Mouse (Mus musculus) heart, adult 8-10 months (tissue): ENCODE results near the gene Ifitm3. TPM values are rescaled to one million over a fixed set of nuclear protein-coding genes. Genes with fewer than 3 reads are reported as not detected.
"Not testable (repeated sequence)": the region's sequence is repeated elsewhere in the genome, so short reads cannot be mapped to it uniquely, and the experiment has no call there.

ENCODE experiments used
- DNase-seq: peaks from one replicate; pipeline ENCODE4 v3.0.0; 2022; ENCODE audit warnings: low spot score
- total RNA-seq, 4 experiments: library from RNA; stranded (reverse); gene quantifications; 2 replicates each; pipeline ENCODE4 v1.2.4; 2022

Ifitm3 gene
- total RNA-seq, 4 experiments from 2014 or later: 83.5 to 104 (median 88.4) TPM

- not testable (repeated sequence) for DNase-seq
Observed at GRCm38 (mm10) chr7:141036624-141037023, 26.1 kb upstream of the Ifitm3 start.

DNA sequence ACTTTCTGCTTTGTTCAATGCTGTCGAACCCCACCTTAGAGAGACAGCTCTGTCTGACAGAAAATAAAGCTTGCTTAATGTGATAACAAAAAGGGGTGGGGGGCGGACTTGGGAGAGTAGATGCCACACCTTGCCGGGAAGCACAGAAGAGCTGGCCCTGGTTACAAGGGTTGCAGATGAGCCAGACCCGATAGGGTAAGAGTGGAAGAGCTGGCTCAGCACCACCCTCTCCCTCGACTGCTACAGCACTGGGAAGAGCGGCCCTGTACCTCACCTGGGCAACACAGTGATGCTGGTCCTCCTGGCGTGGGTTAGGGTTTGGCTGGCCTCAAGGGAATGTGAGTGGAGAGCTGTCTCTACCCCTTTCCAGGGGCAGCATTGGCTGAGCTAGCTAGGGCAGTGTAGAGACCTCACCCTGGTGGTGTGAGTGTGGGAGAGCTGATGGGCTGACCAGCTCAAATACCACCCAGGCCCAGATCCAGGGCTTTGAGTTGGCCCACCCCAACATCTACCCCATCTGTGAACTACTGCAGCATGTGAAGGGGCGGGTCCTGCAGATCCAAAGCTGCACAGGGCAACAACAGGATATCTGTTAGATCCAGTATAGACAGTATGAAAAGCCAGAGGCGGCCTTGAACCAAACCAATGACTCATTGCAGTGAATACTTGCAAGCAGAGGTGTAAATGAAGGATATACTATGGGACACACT, 22.0 kb upstream of the Ifitm3 start:
- DNase-seq: no peak

- DNase-seq: no peak
Observed at GRCm38 (mm10) chr7:141030390-141030789, 19.8 kb upstream of the Ifitm3 start.

GRCm38 (mm10) chr7:141028831-141029230, 18.3 kb upstream of the Ifitm3 start, which contains the start of gene Gm17387:
Gm17387 (plus strand) TSS chr7:141029131.
- DNase-seq: no peak

DNA sequence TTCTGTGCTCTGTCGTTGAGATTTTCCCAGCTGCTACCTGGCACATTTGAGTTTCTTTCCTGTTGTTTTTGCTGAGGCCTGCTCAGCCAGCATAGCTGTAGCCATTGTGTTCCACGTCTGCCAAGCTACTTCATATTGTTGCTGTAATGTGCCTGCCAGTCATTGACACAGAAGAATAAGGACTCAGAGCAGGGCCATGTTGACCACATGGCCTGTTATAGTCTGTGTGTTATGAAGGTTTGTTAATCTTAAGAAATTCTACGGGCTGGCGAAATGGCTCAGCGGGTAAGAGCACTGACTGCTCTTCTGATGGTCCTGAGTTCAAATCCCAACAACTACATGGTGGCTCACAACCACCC, 16.1 kb upstream of the Ifitm3 start:
- no peak for DNase-seq

DNA sequence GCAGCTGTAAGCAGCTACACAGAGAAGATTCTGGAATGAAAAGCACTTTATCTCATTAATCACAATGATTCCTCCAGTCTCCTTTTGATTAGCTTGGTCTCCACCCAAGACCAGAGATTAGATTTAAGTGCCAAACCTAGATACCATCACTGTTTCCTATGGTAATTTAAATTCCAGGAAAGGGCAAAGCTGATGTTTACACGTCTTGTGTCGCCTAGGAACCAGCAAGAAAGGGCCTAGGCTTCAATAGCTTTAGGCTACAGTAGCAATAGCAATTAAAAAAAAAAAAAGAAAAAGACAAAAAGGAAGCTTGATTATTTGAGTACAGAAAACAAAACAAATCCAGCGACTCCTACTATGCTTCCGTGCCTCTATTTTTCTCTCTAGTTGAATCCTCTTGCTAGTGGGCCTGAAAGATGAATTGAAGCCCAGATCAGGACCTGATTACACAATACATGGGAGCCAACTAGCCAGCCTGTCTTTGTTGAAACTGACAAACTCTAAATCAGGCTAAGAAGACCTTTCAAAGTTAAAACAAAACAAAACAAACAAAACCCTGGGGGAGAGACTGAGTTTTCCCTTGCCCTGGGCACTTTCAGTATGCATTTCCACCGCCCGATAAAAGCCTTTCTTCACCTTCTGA, 15.6 kb upstream of the Ifitm3 start:
- DNase-seq: no peak

GRCm38 (mm10) chr7:141024865-141025838, 14.6 kb upstream of the Ifitm3 start:
- no peak for DNase-seq

DNA sequence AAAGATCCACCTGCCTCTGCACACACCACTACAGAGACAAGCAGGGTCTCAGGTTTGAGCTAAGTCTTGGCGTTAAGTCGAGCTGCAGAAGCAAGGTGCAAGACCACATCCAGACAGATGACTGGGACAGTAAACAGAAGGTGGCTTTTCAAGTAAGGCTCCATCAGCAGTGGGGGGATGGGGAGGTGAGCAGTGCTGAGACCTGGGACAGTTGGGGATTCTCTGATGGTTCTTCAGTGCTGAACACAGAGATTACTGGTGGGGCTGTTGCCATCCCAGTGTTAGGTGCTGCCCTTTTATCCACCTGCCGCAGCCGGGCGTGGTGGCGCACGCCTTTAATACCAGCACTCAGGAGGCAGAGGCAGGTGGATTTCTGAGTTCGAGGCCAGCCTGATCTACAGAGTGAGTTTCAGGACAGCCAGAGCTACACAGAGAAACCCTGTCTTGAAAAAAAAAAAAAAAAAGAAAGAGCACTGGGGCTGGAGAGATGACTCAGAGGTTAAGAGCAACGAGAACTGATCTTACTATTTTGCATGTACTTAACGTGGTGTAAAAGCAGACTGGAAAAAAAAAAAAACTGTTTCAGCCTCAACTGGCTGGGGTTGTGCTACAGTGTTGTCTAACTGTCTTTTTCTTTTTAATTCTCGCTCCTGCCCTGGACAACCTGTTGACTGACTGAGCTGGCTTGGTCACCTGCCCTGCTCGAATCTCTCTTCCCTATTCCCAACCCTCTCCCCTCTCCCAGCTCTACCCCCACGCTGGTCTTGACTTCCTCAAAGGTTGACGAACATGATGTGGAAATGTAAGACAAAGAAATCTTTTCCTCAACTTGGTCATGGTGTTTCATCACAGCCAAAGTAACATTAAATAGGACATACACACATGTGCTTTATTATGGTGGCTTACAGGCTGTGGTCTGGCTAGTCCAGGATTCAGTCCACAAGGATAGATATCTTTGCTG, 11.2 kb upstream of the Ifitm3 start:
- DNase-seq: no peak

DNA sequence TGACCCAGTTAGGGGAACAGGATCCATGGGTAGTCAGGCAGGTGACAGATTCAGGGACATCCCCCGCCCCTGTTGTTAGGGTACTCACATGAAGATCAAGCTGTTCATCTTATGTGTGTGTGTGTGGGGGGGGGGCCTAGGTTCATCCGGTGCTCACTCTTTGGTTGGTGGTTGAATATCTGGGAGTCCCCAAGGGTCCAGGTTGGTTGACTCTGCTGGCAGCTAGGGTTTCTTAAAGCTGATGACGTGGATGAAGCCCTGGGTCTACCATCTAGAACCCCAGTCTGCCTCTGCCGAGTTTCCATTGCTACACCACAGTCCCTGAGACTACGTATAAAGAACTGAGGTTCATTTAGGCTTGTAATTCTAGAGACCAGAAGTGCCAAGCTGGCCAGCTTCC, 8.5 kb upstream of the Ifitm3 start:
- no peak for DNase-seq

- DNase-seq: not testable (repeated sequence)
Observed at GRCm38 (mm10) chr7:141017824-141018223, 7.3 kb upstream of the Ifitm3 start, which contains the start of gene Ifitm6. Ifitm6 (minus strand) TSS chr7:141017924.

- DNase-seq: no peak
Observed at GRCm38 (mm10) chr7:141016707-141017697, 6.4 kb upstream of the Ifitm3 start.

DNA sequence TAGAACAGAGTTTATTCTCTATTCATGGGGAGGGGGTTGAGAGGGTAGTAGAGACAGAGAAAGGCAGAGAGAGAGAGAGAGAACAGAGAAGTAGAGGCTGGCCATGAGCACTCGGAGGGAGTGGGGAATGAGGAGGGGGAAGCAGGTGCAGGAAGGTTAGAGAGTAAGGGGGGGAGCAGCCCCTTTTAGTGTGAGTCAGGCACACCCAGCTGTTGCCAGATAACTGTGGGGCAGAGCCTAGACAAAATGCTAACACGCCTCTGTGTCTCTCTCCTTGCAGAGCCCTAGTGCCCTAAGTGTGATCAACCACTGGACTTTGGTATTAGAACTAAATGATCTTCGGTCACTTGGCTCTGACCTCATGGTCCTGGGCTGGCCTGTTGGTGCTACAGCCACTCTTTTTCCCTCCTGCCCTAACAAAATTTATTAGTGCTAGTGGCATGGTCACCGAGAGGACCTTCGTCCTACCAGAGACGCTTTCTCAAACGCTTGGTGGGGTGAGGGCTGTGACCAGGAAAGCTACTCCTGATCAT, 734 bp upstream of the Ifitm3 start:
- no peak for DNase-seq

GRCm38 (mm10) chr7:141009665-141010064, 905 bp downstream of the Ifitm3 start:
- DNase-seq: no peak

GRCm38 (mm10) chr7:141008938-141009660, 1.5 kb downstream of the Ifitm3 start:
- peak; percentile 90 for DNase-seq

GRCm38 (mm10) chr7:141008312-141008761, 2.2 kb downstream of the Ifitm3 start:
- peak; percentile 42 for DNase-seq

GRCm38 (mm10) chr7:141006914-141007313, 3.7 kb downstream of the Ifitm3 start:
- DNase-seq: no peak

- DNase-seq: no peak
Observed at GRCm38 (mm10) chr7:141006446-141006845, 4.1 kb downstream of the Ifitm3 start.

- DNase-seq: no peak
Observed at GRCm38 (mm10) chr7:141003248-141004010, 7.1 kb downstream of the Ifitm3 start.
